Mouse (Mus musculus): ENCODE data around the gene Fam221a.

DNA sequence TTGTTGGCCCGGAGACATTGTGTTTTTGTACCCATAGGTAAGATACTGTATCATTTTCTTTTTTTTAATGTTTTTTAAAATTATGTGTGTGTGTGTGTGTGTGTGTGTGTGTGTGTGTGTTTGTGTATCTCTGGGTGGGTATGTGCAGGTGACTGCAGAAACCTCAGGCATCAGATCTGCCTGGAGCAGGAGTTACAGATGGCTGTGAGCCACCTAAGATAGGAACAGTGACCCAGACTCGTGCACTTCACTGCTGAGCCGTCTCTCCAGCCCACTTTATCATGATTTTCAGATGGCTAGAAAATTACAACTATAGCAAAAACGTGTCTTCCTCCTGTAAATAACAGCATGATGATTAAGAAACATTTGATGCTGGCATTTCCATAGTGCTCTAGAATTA, 5.2 kb downstream of the Fam221a start:
- TF ChIP-seq FLI1 (IDR thresholded peaks at IDR 0.05; ENCODE audit: low read length) = no peak
- no peak for TF ChIP-seq GATA1 (IDR thresholded peaks at IDR 0.05; ENCODE audit: borderline replicate concordance, low read length)

All from megakaryocyte, embryonic 14.5 days (primary cell).